Mouse (Mus musculus) kidney, adult 2 months (tissue): ENCODE data around the gene Nrcam.

Source experiments
- CTCF ChIP-seq: fragments of 200-500 bp; conservative IDR thresholded peaks from 2 replicates; pipeline ENCODE4 v1.5.1; 2011; ENCODE audit warnings: low read depth, mild to moderate bottlenecking, control low read depth, low read length, moderate library complexity, mixed read lengths; ENCODE audit not compliant: insufficient read depth, insufficient read length
- POLR2A ChIP-seq: fragments of 200-500 bp; IDR thresholded peaks from one replicate; pipeline ENCODE4 v1.6.1; 2011; ENCODE audit warnings: low read depth, low read length, control low read depth

DNA sequence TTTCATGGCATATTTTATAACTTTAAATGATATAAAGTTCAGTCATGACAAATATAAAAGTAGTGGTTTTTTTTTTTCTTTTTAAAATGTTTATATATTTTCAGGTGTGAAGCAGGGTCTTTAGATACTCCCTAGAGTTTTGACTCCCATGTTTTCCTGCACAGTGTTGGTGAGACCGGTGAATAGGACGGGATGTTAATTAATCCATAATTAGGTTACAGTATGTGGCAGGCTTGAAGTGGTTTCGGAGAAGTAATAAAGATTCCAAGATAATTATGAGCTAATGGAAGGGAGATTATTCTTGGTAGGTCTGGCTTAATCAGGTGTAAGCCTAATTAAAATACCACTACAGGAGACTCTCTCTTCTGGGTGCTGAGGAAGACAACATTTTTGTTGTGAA is 17.5 kb downstream of the Nrcam start:
- TF ChIP-seq CTCF (no peak), POLR2A (no peak)
